Mouse (Mus musculus) CH12.LX (cell line): ENCODE results near the gene Apon.

Source experiments
- CHD1 ChIP-seq: IDR thresholded peaks from 2 replicates; pipeline ENCODE4 v1.6.1; 2012; ENCODE audit warnings: low read depth, low read length, improper control_type of control experiment, inconsistent platforms
- CTCF ChIP-seq, 2 experiments: IDR thresholded peaks in 1 of 2; conservative IDR thresholded peaks in 1 of 2; 2 replicates each; pipeline ENCODE4 v1.5.1; 2011 to 2012; ENCODE audit warnings: low read depth in 2 of 2, low read length in 2 of 2, improper control_type of control experiment in 1 of 2, inconsistent platforms in 1 of 2, mild to moderate bottlenecking in 1 of 2, moderate library complexity in 1 of 2
- EP300 ChIP-seq: IDR thresholded peaks from 2 replicates; pipeline ENCODE4 v1.6.1; 2011; ENCODE audit warnings: low read length, improper control_type of control experiment
- GABPA ChIP-seq: IDR thresholded peaks from 2 replicates; pipeline ENCODE4 v1.6.1; 2012; ENCODE audit warnings: low read depth, low read length, improper control_type of control experiment, inconsistent platforms; ENCODE audit not compliant: insufficient replicate concordance
- KAT2A ChIP-seq: IDR thresholded peaks from 2 replicates; pipeline ENCODE4 v1.6.1; 2012; ENCODE audit warnings: low read length, improper control_type of control experiment, inconsistent platforms; ENCODE audit not compliant: insufficient replicate concordance
- MYC ChIP-seq: IDR thresholded peaks from 2 replicates; pipeline ENCODE4 v1.6.1; 2011; ENCODE audit warnings: low read depth, mild to moderate bottlenecking, improper control_type of control experiment, low read length
- POLR2A ChIP-seq: IDR thresholded peaks from 2 replicates; pipeline ENCODE4 v1.6.1; 2011; ENCODE audit warnings: low read depth, mild to moderate bottlenecking, improper control_type of control experiment, low read length
- TCF12 ChIP-seq: IDR thresholded peaks from 2 replicates; pipeline ENCODE4 v1.6.1; 2014; ENCODE audit warnings: low read depth, mild to moderate bottlenecking, inconsistent platforms, low read length, improper control_type of control experiment

- TF ChIP-seq CTCF (conservative IDR thresholded peaks at IDR 0.05 in 1 of 2, IDR thresholded peaks at IDR 0.05 in 1 of 2; ENCODE audit: low read depth in 2 of 2, low read length in 2 of 2), result no peak
- no peak for TF ChIP-seq GABPA
- 0 out of 2 replicates have a peak, but pooled peaks have one; percentile 39 for TF ChIP-seq EP300
- TF ChIP-seq POLR2A, result no peak
- TF ChIP-seq CHD1, result no peak
- peak; percentile 86 for TF ChIP-seq MYC
- 0 out of 2 replicates have a peak, but pooled peaks have one; percentile 33 for TF ChIP-seq TCF12
- TF ChIP-seq KAT2A, result no peak
These were observed 44.4 kb upstream of the Apon start for GRCm38 (mm10) chr10:128209311-128210009.
